Mouse (Mus musculus): ENCODE data around the gene Aatf.

Gene Aatf

DNA sequence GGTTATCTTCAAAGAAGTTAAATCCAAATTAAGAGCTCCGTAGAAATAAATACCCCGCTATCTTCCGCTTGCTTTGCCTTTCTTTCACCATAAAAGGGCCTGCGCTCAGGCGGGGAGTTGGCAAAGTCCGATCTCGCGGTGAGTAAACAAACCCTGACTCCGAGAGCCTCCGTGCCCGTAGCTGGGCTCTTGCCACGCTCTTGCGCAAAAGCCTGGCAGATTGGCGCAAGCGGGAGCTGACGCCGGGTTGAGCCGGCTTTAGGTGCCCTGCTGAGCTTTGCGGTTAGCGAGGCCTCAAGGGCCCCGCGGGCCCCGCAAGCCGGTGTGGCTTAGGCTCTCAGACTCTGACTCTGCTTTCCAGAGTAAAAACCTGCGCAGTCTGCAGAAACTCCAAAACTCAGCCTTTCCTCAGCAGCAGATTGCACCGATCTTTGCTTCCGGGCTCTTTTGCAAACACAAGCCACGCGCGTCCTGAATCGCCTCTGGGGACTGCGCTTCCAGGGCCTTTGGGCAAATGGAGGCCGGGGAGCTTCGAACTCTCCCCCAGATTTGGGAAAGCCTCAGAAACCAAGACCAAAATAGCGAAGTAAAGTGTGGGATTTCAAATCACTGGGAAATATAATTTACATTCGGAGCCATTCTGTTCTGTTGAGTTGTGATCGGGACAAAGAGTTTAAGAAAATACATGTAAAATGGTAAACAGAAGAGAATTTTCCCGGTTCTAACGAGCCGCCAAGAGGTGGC is 9.4 kb upstream of the Aatf start:
- DNase-seq (ENCODE audit: low spot score in 2 of 2) = peak; percentile 25 to 72

DNA sequence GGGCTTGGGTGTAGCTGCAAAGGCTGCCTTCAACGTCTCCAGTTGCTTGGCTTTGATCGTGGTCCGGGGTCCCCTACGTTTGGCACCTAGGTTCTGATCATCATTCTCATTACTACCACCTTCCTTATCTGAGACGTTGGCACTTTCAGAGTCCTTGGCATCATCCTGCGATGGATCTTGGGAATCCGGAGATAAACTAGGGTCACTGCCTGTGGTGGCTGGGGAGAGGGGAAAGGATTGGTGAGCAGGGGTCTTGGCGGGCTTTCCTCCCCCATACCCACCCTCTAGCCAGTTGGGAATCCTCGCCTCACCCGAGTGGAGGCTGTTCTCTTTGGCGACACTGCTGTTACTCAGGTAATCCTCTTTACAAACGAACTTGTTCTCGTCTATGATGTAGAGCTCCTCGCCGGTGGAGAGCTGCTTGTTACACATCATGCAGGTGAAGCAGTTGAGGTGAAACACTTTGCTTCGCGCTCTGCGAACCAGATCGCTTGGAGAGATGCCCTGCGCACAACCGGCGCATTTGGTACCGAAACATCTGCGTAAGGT is 8.5 kb upstream of the Aatf start:
- no peak for DNase-seq (ENCODE audit: low spot score in 2 of 2)

DNA sequence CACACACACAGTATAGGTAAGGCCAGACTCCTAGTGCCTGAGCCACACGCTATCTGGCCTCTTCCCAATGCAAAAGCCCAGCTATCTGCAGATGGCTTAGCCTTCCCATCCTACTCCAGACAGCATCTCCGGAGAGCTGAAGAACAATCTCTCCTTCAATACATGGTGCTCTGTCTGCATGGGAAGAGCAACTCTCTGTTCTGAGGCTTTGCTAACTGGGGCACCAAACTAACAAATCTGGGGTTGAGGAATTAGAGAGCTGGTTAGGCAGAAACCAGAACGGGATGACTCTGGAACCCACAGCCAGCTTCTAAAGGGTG is 7.7 kb upstream of the Aatf start:
- DNase-seq (ENCODE audit: low spot score in 2 of 2) = no peak

DNA sequence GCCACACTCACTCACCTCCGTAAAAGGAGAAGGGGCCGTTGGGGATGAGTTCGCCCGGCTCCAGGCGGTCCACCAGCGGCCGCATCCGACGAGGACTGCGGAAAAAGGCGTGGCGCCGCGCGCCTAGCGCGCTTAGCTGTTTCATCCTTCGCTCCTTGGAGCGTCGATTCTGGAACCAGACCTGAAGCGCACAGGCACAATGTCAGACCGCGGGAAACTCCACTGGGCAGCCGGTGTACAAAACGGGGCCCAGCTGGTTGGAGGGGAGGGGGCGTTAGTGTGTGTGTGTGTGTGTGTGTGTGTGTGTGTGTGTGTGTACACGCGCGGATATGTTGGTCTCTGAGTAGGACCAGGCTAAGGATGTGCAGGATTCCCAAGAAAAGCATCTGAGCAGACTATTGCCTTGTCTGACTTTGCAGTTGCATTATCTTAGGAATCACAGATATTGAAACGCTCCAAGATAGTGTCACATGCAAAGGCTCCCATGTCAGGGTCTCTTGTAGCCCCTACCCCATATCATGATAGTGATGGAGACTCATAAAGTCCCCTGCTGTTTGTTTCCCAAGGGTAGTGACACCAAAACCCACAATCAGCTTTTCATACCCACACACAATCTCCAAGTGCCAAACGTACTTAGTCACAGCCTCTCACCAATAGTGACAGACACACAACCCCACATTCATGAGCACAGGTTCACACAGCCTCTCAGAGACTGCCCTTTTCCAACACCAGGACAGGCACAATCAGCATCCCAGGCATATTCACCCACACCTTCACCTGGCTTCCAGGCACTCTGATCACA is 7.1 kb upstream of the Aatf start:
- DNase-seq (ENCODE audit: low spot score in 2 of 2) = no peak

DNA sequence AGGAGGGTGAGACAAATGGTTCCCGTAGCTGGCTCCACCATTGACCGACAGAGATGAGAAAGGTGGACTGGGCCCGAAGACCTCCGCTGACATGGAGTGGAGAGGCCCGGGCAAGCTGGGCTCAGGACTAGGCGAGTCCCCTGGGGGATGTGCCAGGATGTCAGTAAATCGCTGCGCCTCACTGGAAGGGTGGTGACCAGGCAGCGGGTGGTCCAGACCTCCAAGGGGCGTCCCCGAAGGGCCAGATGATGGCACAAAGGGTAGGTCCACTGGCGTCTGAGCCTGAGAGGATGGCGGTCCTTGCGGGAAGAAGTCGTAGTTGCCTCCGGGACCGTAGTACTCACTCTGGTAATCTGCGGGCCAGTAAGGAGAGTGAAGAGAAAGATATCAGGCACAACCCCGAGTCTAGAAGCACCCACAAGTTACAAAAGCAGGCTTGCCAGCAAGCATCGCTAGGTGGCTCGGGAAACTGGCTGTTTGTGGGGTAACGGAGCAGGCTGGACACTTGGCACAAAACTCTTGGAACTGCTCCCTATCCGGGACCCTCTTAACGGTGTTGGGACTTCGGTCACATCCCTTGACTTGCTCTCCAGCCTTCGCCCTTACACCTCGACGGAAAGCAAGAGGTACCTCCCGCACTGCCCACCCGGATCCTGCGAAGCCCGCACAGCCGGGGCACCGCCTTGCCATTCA is 6.4 kb upstream of the Aatf start:
- no peak for DNase-seq (ENCODE audit: low spot score in 2 of 2)

DNA sequence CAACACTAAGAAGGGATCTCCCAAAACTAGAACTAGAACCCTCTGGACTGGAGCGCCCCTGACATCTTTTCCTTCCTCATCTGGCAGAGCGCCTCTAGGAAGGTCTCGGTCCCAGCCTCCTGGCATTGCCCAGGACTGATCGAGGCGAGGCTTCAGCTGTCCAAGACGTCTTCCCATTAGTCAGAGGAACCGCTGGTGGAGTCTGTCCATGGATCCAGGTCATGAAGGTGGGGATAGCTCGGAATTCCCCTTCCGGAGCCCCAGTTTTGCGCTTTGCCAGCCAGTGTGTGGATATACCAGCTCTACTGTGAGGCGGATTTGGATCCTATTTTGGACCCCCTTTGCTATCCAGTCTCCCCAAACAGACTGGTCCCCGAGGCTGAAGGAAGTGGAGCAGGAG is 5.7 kb upstream of the Aatf start:
- no peak for DNase-seq (ENCODE audit: low spot score in 2 of 2)

DNA sequence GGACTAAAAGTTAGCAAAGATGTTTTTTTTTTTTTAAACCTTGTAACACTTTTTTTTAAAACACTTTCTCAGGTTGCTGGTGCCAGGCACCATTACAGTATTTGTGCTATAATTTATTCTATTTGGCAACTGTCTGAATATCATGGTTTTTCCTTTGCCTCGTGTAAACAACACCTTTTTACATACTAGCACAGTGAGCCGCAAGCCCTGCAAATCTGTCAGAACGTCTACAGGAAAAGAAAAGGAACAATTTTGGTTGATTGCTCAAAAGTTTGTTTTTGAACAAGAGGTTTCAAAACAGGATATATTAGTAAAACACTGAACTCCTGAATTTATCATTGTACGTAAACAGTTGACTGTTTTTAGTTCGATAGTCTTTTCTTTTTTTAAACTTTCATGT is 4.9 kb upstream of the Aatf start:
- DNase-seq (ENCODE audit: low spot score in 2 of 2) = no peak

DNA sequence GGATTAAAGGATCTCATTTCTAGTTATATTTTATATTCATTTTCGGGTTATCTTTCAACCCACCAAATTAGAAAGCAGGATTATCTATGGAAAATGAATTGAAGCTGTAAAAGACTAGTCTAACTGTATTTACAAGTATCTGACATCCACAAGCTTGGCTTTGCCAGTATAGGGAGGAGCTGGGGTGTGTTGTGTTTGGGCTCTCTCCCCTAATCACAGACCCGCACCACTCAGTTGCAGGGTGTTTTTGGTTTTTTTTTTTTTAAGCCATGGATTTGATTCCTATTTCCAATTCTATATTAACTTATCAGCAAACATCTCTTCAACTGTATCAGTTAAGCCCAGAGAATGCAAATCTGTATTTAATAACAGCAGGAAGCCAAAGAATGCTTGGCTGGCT is 4.1 kb upstream of the Aatf start:
- no peak for DNase-seq (ENCODE audit: low spot score in 2 of 2)

DNA sequence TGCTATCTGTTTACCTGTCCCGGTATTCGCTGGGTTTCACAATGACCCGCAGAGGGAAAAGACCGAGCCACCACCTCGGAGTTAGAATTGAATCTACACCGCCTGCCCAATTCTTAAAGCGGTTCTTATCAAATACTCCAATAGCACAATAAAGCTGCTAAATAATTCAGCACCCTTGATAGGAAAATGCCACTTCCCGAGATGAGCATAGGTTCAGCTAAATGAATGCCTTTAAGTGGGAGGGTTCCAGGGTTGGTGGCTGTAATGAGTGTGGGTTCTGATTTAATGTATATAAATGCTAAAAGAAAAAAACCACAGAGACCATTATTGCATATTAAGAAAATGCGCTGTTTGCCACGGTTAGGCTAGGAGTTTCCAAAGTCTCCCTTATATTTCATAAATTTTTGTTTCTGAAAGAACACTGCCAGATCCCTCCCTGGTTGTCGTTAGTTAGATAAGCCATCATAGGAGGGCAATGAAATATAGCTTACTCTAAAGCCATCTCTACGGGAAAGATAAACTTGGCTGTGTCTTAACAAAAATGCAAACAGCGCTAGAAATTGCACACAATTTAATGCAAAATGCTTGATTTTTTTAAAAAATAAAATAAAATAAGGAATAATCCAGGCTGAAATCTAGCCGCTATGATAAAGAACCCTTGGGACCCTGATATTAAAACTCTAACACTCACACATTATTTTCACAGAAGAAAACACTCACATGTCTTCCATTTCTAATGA is 3.3 kb upstream of the Aatf start:
- no peak for DNase-seq (ENCODE audit: low spot score in 2 of 2)

DNA sequence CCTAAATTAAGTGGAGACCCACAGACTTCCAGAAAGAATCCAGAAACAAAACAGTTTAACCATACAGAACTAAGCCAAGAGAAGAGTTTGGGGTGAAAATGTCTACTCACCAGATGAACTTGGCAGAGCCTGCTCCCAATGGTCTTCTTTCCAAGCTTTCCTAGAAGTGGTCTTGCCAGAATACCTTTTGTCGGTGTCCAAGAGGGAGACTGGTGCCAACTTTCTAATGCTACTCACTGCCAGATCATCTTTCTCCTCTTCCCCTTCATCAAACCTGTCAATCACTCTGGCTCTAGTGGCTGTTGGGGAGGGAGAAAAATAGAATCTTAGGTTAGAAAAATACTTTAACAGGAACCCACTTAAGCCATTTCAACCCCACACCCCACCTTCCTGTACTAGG is 1.3 kb downstream of the Aatf start:
- no peak for DNase-seq (ENCODE audit: low spot score in 2 of 2)

DNA sequence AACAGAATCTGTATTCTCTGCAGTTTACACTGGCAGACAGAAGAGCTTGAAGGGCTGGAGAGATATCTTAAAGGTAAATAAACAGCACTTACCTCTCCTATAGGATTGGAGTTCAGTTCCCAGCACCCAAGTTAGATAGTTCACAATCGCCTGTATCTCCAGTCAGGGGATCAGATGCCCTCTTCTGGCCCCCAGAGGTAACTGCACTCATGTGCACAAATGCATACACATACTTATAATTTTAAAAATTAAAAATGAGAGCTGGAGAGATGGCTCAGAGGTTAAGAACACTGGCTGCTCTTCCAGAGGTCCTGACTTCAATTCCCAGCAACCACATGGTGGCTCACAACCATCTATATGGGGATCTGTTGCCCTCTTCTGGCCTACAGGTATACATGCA is 9.0 kb downstream of the Aatf start:
- no peak for DNase-seq (ENCODE audit: low spot score in 2 of 2)

DNA sequence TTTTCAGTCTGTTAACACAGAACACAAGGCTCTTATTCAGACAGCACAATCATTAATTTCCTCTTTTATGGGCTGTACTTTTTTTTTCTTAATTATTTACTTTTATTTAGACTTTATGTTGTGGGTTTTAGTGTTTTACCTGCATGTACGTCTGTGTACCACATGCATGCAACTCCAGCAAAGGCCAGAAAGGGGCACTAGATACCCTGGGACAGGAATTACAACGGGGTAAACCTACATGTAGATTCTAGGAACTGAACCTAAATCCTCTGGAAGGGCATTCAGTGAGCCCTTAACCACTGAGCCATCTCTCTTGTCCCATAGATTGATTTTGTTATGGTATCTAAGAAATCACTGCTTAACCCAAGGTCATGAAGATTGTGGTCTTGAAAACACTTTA is 15.4 kb downstream of the Aatf start:
- no peak for DNase-seq (ENCODE audit: low spot score in 2 of 2)

DNA sequence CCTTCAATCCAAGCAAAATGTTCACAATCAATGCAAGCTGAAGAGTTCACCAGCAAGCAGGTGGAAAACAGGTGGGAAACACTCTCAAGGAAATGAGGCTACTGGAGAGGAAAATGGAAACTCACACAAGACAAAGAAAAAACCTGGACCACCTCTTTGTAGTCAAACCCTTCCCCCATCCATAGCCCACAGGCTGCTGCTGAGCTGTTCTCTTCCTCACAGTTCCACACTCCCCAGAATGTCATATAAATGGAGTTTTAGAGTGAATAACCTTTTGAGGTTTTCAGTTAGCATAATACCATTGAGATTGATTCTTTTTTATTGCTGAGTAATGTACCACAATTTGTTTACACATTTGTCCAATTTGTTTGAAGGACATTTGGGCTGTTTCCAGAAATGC is 16.4 kb downstream of the Aatf start:
- DNase-seq (ENCODE audit: low spot score in 2 of 2) = no peak

DNA sequence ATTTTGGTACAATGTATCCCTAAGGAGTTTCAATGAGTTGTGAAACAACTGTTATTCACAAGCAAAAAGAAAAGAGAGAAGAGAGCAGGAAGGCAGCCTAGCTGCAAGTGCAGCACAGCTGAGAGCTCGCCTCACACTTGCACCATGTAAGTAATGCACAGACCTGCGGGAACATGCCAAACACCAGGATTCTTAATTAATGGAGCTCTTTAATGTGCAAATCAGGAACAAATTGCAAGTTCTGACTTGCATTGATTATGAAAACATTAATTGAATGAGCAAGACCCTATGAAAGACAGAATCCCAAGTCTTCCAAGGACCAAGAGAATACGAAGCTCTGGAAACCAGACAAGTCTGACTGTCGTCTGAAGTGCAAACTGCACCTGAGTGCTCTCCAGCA is 17.5 kb downstream of the Aatf start:
- no peak for DNase-seq (ENCODE audit: low spot score in 2 of 2)

DNA sequence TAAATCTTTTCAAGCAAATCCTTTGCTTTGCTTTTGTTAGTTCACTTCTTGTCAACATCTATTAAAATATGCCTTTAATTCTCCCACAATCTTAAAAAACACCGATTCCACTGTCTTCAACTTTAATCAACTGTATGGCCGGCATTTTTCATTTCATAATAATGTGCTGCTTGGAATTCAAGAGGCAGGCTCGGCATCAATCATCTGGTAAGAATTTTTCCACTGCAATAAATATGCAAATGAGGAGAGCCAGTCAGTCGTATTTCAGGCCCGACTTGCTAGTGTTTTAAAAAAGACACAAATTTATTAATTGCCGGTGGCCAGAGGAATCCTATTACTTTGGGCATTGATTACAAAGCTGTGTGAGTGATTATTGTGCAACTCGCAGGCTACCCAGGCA is 31.7 kb downstream of the Aatf start:
- no peak for DNase-seq (ENCODE audit: low spot score in 2 of 2)

DNA sequence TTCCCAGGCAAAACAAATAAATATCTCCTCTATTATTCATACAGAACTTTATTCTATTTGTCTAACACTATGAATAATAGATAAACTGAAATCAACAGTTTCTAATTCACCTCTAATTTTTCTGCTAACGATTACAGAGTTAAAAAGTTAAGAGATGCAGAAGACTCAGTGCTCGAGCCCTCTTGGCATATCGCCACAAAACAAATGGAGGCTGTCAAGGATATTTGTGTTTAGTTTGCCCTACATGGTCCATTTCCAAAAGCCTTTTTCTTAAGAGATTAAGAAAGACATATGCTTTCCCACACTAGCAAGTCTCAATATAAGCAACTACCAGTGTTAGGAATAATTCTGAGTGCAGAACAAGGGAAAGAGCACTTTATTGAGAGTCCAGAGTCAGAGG is 32.9 kb downstream of the Aatf start:
- DNase-seq (ENCODE audit: low spot score in 2 of 2) = no peak

DNA sequence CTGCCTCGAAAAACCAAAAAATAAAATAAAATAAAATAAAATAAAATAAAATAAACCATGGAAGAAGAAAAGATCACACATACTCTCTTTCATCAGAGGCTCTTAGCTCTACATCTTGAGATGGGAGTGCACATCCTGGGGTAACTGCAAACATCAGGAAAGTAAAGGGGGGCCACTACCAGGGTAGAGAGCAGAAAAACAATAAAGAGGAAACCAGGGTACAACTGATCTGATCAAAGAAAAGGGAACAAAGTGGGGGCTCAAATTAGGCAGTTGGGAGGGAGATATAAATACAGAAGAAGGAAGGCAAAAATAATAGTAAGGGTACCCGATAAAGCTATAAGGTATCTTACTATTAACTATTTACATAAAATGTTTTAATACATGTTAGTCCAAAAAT is 36.7 kb downstream of the Aatf start:
- DNase-seq (ENCODE audit: low spot score in 2 of 2) = no peak

DNA sequence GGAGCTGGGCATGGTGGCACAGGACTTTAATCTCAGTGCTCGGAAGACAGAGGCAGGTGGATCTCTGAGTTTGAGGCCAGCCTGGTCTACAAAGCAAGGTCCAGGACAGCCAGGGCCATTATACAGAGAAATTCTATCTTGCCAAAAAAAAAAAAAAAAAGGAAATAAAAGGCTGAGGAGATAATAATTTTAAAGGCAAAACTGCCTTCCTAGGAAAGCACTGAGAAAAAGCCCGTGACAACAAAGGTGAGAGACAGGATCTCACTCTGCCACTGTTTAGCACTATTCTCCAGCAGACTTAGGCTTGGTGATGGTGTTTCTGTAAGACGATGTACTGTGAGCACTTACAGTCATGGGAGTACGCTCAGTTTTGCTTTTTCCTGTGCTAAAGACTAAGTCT is 37.3 kb downstream of the Aatf start:
- DNase-seq (ENCODE audit: low spot score in 2 of 2) = no peak

DNA sequence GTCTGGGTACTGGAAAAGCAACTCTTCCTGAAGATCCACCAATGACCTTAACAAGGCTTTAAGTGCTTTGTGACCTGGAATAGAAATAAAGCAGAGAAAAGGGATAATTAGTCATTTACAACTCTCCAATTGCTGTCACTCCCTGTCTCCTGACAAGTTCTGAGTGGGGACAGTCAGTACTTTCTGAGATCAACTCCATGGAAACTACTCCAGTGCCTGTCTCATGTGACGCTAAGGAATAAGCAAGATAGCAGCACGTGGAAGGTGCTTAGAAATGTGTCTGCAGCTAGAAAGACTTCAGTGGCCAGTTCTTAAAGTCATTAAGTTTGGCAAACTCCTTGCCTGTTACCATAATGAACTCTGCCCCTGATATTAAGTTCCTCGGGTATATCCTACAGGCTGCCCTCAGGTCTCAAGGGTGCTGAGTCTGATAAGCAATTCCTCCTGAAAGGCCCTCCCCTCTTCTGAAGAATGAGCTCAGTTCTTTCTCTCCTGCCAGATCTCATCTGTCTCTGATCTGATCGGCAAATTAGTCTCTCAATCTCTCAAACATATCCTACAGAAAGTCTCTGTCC is 40.1 kb downstream of the Aatf start:
- no peak for DNase-seq (ENCODE audit: low spot score in 2 of 2)

DNA sequence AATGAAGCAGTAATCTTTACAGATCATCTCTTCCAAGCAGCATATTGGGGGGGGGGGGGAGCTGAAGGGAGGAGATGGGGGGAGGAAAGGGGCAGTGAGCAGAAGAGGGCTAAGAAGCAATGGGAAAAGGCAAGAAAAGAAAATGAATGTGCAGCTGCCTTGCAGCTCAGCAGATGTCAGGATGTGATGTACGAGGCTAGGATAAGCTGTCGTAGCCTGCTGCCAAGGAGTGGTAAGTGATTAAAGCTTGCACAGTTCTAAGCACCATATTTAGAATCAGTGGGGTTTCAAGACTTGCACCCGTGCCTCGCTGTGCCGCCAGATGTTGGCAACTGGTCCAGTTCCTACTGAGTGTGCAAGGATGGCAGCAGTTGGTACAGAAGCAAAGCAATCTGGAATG is 48.8 kb downstream of the Aatf start:
- no peak for DNase-seq (ENCODE audit: low spot score in 2 of 2)

DNA sequence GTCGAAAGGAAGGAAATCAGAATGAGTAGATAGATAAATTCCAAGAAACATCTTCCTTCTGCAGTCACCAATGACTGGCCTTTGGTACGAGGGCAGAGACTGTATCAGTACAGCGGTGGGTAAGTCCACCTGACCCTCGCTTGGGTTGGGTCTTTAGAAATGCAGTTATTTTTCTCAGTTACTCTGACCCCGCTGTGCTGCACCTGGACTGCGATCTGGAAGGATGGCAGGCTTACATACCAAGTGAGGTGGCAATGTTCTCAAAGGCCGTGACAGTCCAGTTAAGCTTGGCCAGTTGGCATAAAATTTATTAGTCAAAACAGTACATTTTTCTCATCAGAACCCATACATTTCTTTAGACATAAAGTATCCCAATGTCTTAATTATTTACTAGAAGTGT is 59.4 kb downstream of the Aatf start:
- no peak for DNase-seq (ENCODE audit: low spot score in 2 of 2)
